In genomic region chr13:73835791-73836190, GRCm38 (mm10) we compare ENCODE assay signal across 18 mouse cellular contexts. TPM values are rescaled to one million over a fixed set of nuclear protein-coding genes. Genes with fewer than 3 reads are reported as not detected.
DNase-seq lines count a peak whose midpoint lies in the region; ATAC-seq and TF ChIP-seq lines count a peak whose summit lies in the region.
"Had no signal": no experiment of that assay in that cellular context is flagged by ENCODE, and none has a peak within 500 bp of the region (broad histone marks: within the 10 kb centered on the region; RNA-seq: fewer than 3 reads in every experiment).

No protein-coding gene starts in this region.

- no peak for TF ChIP-seq CTCF in midbrain, postnatal 0 days (IDR thresholded peaks at IDR 0.05)
- TF ChIP-seq CTCF in brain, embryonic 14.5 days (IDR thresholded peaks at IDR 0.05; ENCODE audit: borderline replicate concordance, extremely low read depth, insufficient read depth, insufficient read length): no peak
- TF ChIP-seq CTCF in thymus, adult 2 months (IDR thresholded peaks at IDR 0.05; ENCODE audit: borderline replicate concordance, control insufficient read depth, extremely low read depth, insufficient read depth, low read length, poor library complexity): no peak

- intact Hi-C loops in heart, postnatal 14 days (cut with DNase I): loop anchor here (10.0 kb wide), 1 partner anchor 469 kb away; no protein-coding TSS in a partner anchor

- H3K4me1 ChIP-seq in heart, embryonic 13.5 days: peaks cover 40% of the 10 kb centered on the region
- H3K4me1 ChIP-seq in midbrain, embryonic 14.5 days (ENCODE audit: control insufficient read depth, insufficient read depth, low read length): no peaks in the 10 kb centered on the region
- H3K4me1 ChIP-seq in midbrain, postnatal 0 days (ENCODE audit: insufficient read depth, low read length): peaks cover 7% of the 10 kb centered on the region; the same call in 1 of the 2 replicates
- peaks cover 62% of the 10 kb centered on the region for H3K4me1 ChIP-seq in limb, embryonic 11.5 days (ENCODE audit: control insufficient read depth, insufficient read depth, low read length)
- H3K4me1 ChIP-seq in thymus, adult 2 months (replicated peaks; ENCODE audit: control insufficient read depth, insufficient read depth, low read length): no peaks in the 10 kb centered on the region

- no peak overlapping the region for H3K9ac ChIP-seq in heart, embryonic 13.5 days
- no peak overlapping the region; the same call in 1 of the 2 replicates for H3K9ac ChIP-seq in midbrain, embryonic 14.5 days (replicated peaks; ENCODE audit: low read length)
- no peak overlapping the region for H3K9ac ChIP-seq in midbrain, postnatal 0 days (replicated peaks; ENCODE audit: low read length, poor library complexity, severe bottlenecking)
- no peak overlapping the region for H3K9ac ChIP-seq in limb, embryonic 11.5 days (ENCODE audit: low read length)
- H3K9ac ChIP-seq: liver, embryonic 14.5 days had no signal

- H3K27ac ChIP-seq in heart, embryonic 13.5 days (replicated peaks): peak overlapping the region; percentile 66
- H3K27ac ChIP-seq in midbrain, embryonic 14.5 days (replicated peaks; ENCODE audit: low read depth, low read length): no peak overlapping the region
- H3K27ac ChIP-seq in midbrain, postnatal 0 days (ENCODE audit: low read depth, low read length): no peak overlapping the region; the same call in 1 of the 2 replicates
- H3K27ac ChIP-seq in limb, embryonic 11.5 days (replicated peaks; ENCODE audit: low read depth, low read length): peak overlapping the region; percentile 72
- H3K27ac ChIP-seq in thymus, adult 2 months (ENCODE audit: control insufficient read depth, insufficient read depth, low read length): no peak overlapping the region
- H3K27ac ChIP-seq: hindbrain, embryonic 10.5 days; liver, embryonic 14.5 days had no signal

- 36% methylated on average over 4 of the region's 4 CpGs for WGBS in heart, embryonic 13.5 days
- 67% methylated on average over 4 of the region's 4 CpGs for WGBS in midbrain, embryonic 14.5 days
- WGBS in midbrain, postnatal 0 days: 38% methylated on average over 4 of the region's 4 CpGs
- 16% methylated on average over 4 of the region's 4 CpGs for WGBS in limb, embryonic 11.5 days
- 58% methylated on average over 4 of the region's 4 CpGs for WGBS in thymus, adult 2 months

- no peak for ATAC-seq in heart, embryonic 13.5 days (ENCODE audit: extremely low read depth, insufficient number of reproducible peaks, low FRiP score, low TSS enrichment)
- no peak for ATAC-seq in midbrain, embryonic 14.5 days (ENCODE audit: low FRiP score, low TSS enrichment)
- no peak for ATAC-seq in midbrain, postnatal 0 days (ENCODE audit: low FRiP score)
- no peak for ATAC-seq in limb, embryonic 11.5 days (ENCODE audit: insufficient number of reproducible peaks, low FRiP score, low TSS enrichment, low read depth)
- ATAC-seq: activated CD4-positive, CD25-positive, alpha-beta regulatory T cell, adult 4 months; inflammation-experienced regulatory T-cells, adult 6 months; Patski had no signal

- H3K4me2 ChIP-seq in heart, embryonic 13.5 days: no peak overlapping the region
- H3K4me2 ChIP-seq in midbrain, embryonic 14.5 days (ENCODE audit: low read length): no peak overlapping the region
- H3K4me2 ChIP-seq in midbrain, postnatal 0 days (ENCODE audit: low read depth, low read length, poor library complexity, severe bottlenecking): no peak overlapping the region
- no peak overlapping the region for H3K4me2 ChIP-seq in limb, embryonic 11.5 days (ENCODE audit: low read depth, severe bottlenecking)
- H3K4me2 ChIP-seq: midbrain, embryonic 11.5 days had no signal

- no peak for DNase-seq in heart, postnatal 14 days
- DNase-seq in midbrain, embryonic 14.5 days: peak; percentile 44
- DNase-seq in midbrain, postnatal 0 days (ENCODE audit: low spot score): no peak
- peak; percentile 51 for DNase-seq in brain, embryonic 14.5 days (ENCODE audit: low read depth)
- DNase-seq in limb, embryonic 11.5 days (ENCODE audit: low spot score): peak; percentile 42
- no peak for DNase-seq in cerebellum, postnatal 25 days
- DNase-seq in thymus, adult 2 months: no peak
- DNase-seq: cerebellum, adult 9-11 months; kidney, adult 9 months; lung, postnatal 36 days; thymus, adult 18-20 months had no signal

- H3K4me3 ChIP-seq in heart, embryonic 13.5 days: no peak overlapping the region
- no peak overlapping the region for H3K4me3 ChIP-seq in midbrain, embryonic 14.5 days (replicated peaks; ENCODE audit: low read depth, low read length)
- no peak overlapping the region for H3K4me3 ChIP-seq in midbrain, postnatal 0 days (ENCODE audit: low read depth, low read length)
- no peak overlapping the region for H3K4me3 ChIP-seq in limb, embryonic 11.5 days (ENCODE audit: low read depth, low read length)
- no peak overlapping the region for H3K4me3 ChIP-seq in thymus, adult 2 months (ENCODE audit: control insufficient read depth, insufficient read depth, low read length)
- H3K4me3 ChIP-seq: hindbrain, embryonic 10.5 days had no signal

- H3K27me3 ChIP-seq in heart, embryonic 13.5 days (replicated peaks): no peaks in the 10 kb centered on the region
- no peaks in the 10 kb centered on the region for H3K27me3 ChIP-seq in midbrain, embryonic 14.5 days (ENCODE audit: control insufficient read depth, insufficient read depth, low read length)
- no peaks in the 10 kb centered on the region for H3K27me3 ChIP-seq in midbrain, postnatal 0 days (ENCODE audit: insufficient read depth, low read length)
- no peaks in the 10 kb centered on the region for H3K27me3 ChIP-seq in limb, embryonic 11.5 days (ENCODE audit: control insufficient read depth, insufficient read depth, low read length)
- H3K27me3 ChIP-seq in thymus, adult 2 months (ENCODE audit: control insufficient read depth, insufficient read depth, low read length): no peaks in the 10 kb centered on the region
- H3K27me3 ChIP-seq: Patski had no signal

- no peaks in the 10 kb centered on the region for H3K36me3 ChIP-seq in heart, embryonic 13.5 days
- H3K36me3 ChIP-seq in midbrain, embryonic 14.5 days (ENCODE audit: control insufficient read depth, insufficient read depth, low read length): no peaks in the 10 kb centered on the region
- no peaks in the 10 kb centered on the region for H3K36me3 ChIP-seq in midbrain, postnatal 0 days (ENCODE audit: insufficient read depth, low read length)
- no peaks in the 10 kb centered on the region for H3K36me3 ChIP-seq in limb, embryonic 11.5 days (ENCODE audit: control insufficient read depth, insufficient read depth, low read length)
- no peaks in the 10 kb centered on the region for H3K36me3 ChIP-seq in thymus, adult 2 months (ENCODE audit: control insufficient read depth, insufficient read depth, low read length)

- no peak for TF ChIP-seq POLR2A in brain, embryonic 14.5 days (IDR thresholded peaks at IDR 0.05; ENCODE audit: borderline replicate concordance, extremely low read depth, insufficient read depth, insufficient read length, poor library complexity, severe bottlenecking)
- TF ChIP-seq POLR2A in thymus, adult 2 months (IDR thresholded peaks at IDR 0.05; ENCODE audit: control insufficient read depth, extremely low read depth, insufficient read depth, low read length, poor library complexity): no peak

- H3K9me3 ChIP-seq in heart, embryonic 13.5 days: no peaks in the 10 kb centered on the region
- no peaks in the 10 kb centered on the region for H3K9me3 ChIP-seq in midbrain, embryonic 14.5 days (ENCODE audit: control insufficient read depth, low read length)
- no peaks in the 10 kb centered on the region for H3K9me3 ChIP-seq in midbrain, postnatal 0 days (ENCODE audit: low read length)
- H3K9me3 ChIP-seq in limb, embryonic 11.5 days (ENCODE audit: control insufficient read depth, low read length): no peaks in the 10 kb centered on the region
- H3K9me3 ChIP-seq: hindbrain, embryonic 10.5 days had no signal

RNA-seq across cellular contexts. Expression of gene Nkd2, which starts 11.6 kb away (rescaled TPM):
- 3.4 and 3.9 TPM in 2 replicates for polyA plus RNA-seq in heart, embryonic 13.5 days (2015; fragmentation: Nextera tagmentation; extraction: Ambion mirVana)
- 1 to 10 TPM; 1.7 to 2.2 TPM for total RNA-seq in heart, postnatal 14 days (2021)
- polyA plus RNA-seq in midbrain, embryonic 14.5 days (2014; fragmentation: Nextera tagmentation; extraction: Ambion mirVana): 11.1 and 12.6 TPM in 2 replicates
- 31.5 and 32.6 TPM in 2 replicates for total RNA-seq in midbrain, postnatal 0 days (2014; rRNA removed)
- polyA plus RNA-seq in midbrain, postnatal 0 days (2015; fragmentation: Nextera tagmentation; extraction: Ambion mirVana): 18.8 and 20.1 TPM in 2 replicates
- 14.6 and 19.3 TPM in 2 replicates for polyA plus RNA-seq in brain, embryonic 14.5 days (2012; rRNA removed)
- polyA plus RNA-seq in limb, embryonic 11.5 days (2014; fragmentation: Nextera tagmentation; extraction: Ambion mirVana): 49.9 and 55.9 TPM in 2 replicates
- 4.4 and 4.7 TPM in 2 replicates for polyA plus RNA-seq in thymus, adult 2 months (2012; rRNA removed)

Comparison
In these comparisons a context has a peak if more than half of its experiments do, and no peak if none do; other contexts are left out.
1. DNase-seq: peak in midbrain, embryonic 14.5 days (single experiment), brain, embryonic 14.5 days (single experiment) and limb, embryonic 11.5 days (single experiment); none in heart, postnatal 14 days (0 of 2), midbrain, postnatal 0 days (single experiment), cerebellum, postnatal 25 days (0 of 2) and thymus, adult 2 months (single experiment).
2. H3K27ac ChIP-seq: peak in heart, embryonic 13.5 days (single experiment) and limb, embryonic 11.5 days (single experiment); none in midbrain, embryonic 14.5 days (single experiment), midbrain, postnatal 0 days (single experiment) and thymus, adult 2 months (single experiment).